Mouse (Mus musculus): ENCODE results near the gene Iqschfp. TPM values are rescaled to one million over a fixed set of nuclear protein-coding genes. Genes with fewer than 3 reads are reported as not detected.

Gene Iqschfp
- polyA plus RNA-seq, 1 experiment from 2014 or later = not detected

GRCm38 (mm10) chr3:67884335-67884734 is 7.7 kb upstream of the Iqschfp start:
- Histone ChIP-seq H3K9me3 (ENCODE audit: low read length) (no peaks in the 10 kb centered on the region), H3K4me1 (ENCODE audit: insufficient read depth) (no peaks in the 10 kb centered on the region), H3K4me3 (ENCODE audit: low read depth, low read length) (no peak overlapping the region), H3K27ac (ENCODE audit: low read depth) (no peak overlapping the region), H3K36me3 (replicated peaks; ENCODE audit: insufficient read depth, low read length) (no peaks in the 10 kb centered on the region), H3K27me3 (ENCODE audit: insufficient read depth, low read length) (no peaks in the 10 kb centered on the region), H3K4me2 (ENCODE audit: low read depth, low read length) (no peak overlapping the region), H3K9ac (replicated peaks) (no peak overlapping the region)
- no peak for DNase-seq
- ATAC-seq = no peak
- TF ChIP-seq CTCF (IDR thresholded peaks at IDR 0.05; ENCODE audit: low read depth) (no peak), EP300 (IDR thresholded peaks at IDR 0.05; ENCODE audit: low read depth) (no peak)
- WGBS (ENCODE audit: insufficient replicate concordance) = 76% methylated on average over 3 of the region's 3 CpGs

- no peak overlapping the region for H3K9ac ChIP-seq (replicated peaks)
- no peak overlapping the region for H3K4me2 ChIP-seq (ENCODE audit: low read depth, low read length)
- H3K4me1 ChIP-seq (ENCODE audit: insufficient read depth) = no peaks in the 10 kb centered on the region
- TF ChIP-seq EP300 (IDR thresholded peaks at IDR 0.05; ENCODE audit: low read depth) = no peak
- TF ChIP-seq CTCF (IDR thresholded peaks at IDR 0.05; ENCODE audit: low read depth) = no peak
- H3K9me3 ChIP-seq (ENCODE audit: low read length) = no peaks in the 10 kb centered on the region
- H3K36me3 ChIP-seq (replicated peaks; ENCODE audit: insufficient read depth, low read length) = no peaks in the 10 kb centered on the region
- no peak for ATAC-seq
- WGBS (ENCODE audit: insufficient replicate concordance) = 66% methylated on average over 1 of the region's 1 CpGs
- no peak overlapping the region for H3K27ac ChIP-seq (ENCODE audit: low read depth)
- H3K4me3 ChIP-seq (ENCODE audit: low read depth, low read length) = no peak overlapping the region
- no peak for DNase-seq
- H3K27me3 ChIP-seq (ENCODE audit: insufficient read depth, low read length) = no peaks in the 10 kb centered on the region
These were observed 5.9 kb upstream of the Iqschfp start for GRCm38 (mm10) chr3:67886176-67886575.

- no peak overlapping the region for H3K4me2 ChIP-seq (ENCODE audit: low read depth, low read length)
- H3K36me3 ChIP-seq (replicated peaks; ENCODE audit: insufficient read depth, low read length) = no peaks in the 10 kb centered on the region
- H3K9me3 ChIP-seq (ENCODE audit: low read length) = no peaks in the 10 kb centered on the region
- no peak for TF ChIP-seq EP300 (IDR thresholded peaks at IDR 0.05; ENCODE audit: low read depth)
- no peak for TF ChIP-seq CTCF (IDR thresholded peaks at IDR 0.05; ENCODE audit: low read depth)
- no peak overlapping the region for H3K9ac ChIP-seq (replicated peaks)
- H3K27ac ChIP-seq (ENCODE audit: low read depth) = no peak overlapping the region
- no peak for ATAC-seq
- no peaks in the 10 kb centered on the region for H3K4me1 ChIP-seq (ENCODE audit: insufficient read depth)
- H3K4me3 ChIP-seq (ENCODE audit: low read depth, low read length) = no peak overlapping the region
- no peaks in the 10 kb centered on the region for H3K27me3 ChIP-seq (ENCODE audit: insufficient read depth, low read length)
- no peak for DNase-seq
These were observed 4.8 kb upstream of the Iqschfp start for GRCm38 (mm10) chr3:67887251-67887650.

GRCm38 (mm10) chr3:67892768-67893167 is 736 bp downstream of the Iqschfp start:
- Histone ChIP-seq H3K9me3 (ENCODE audit: low read length) (no peaks in the 10 kb centered on the region), H3K27ac (ENCODE audit: low read depth) (no peak overlapping the region), H3K4me1 (ENCODE audit: insufficient read depth) (no peaks in the 10 kb centered on the region), H3K4me2 (ENCODE audit: low read depth, low read length) (no peak overlapping the region), H3K27me3 (ENCODE audit: insufficient read depth, low read length) (no peaks in the 10 kb centered on the region), H3K9ac (replicated peaks) (no peak overlapping the region), H3K4me3 (ENCODE audit: low read depth, low read length) (no peak overlapping the region), H3K36me3 (replicated peaks; ENCODE audit: insufficient read depth, low read length) (no peaks in the 10 kb centered on the region)
- no peak for DNase-seq
- 74% methylated on average over 10 of the region's 10 CpGs for WGBS (ENCODE audit: insufficient replicate concordance)
- ATAC-seq = no peak
- TF ChIP-seq CTCF (IDR thresholded peaks at IDR 0.05; ENCODE audit: low read depth) (no peak), EP300 (IDR thresholded peaks at IDR 0.05; ENCODE audit: low read depth) (no peak)

DNA sequence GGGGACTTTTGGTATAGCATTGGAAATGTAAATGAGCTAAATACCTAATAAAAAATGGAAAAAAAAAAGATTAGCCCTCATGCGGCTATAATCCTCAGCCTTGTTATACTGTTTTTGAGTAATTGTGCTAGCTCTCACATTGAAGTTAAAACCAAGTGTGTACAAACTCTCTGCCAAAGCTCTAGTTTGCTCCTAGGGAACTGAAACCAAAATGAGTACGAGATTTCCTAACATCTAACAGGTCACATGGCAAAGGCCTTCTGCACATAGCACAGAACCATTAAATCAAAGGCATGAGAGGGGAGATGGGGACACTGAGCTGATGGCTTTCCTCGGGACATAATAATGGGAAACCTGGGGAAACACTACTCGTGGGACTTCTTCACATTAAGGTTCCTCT is 10.5 kb downstream of the Iqschfp start:
- WGBS (ENCODE audit: insufficient replicate concordance) = 61% methylated on average over 4 of the region's 4 CpGs
- H3K27me3 ChIP-seq (ENCODE audit: insufficient read depth, low read length) = no peaks in the 10 kb centered on the region
- no peak for ATAC-seq

DNA sequence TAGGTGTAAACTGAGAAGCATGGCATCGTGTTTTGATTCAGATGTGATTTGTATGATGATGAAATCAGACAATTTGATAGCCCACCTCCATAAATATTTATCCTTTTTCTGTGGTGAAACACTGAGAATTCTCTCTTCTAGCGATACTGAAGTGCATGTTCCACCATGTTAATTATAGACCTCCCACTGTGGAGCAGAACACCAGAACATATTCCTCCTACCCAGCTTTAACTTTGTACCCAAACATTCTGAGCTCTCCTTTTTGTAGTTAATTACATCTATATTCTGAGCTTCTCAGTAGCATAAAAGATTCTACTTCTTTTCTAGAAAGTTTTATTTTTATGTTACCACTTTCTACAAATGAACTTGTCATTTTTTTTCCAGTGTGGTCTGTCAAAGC is 16.6 kb downstream of the Iqschfp start:
- ATAC-seq (no peak), DNase-seq (no peak)
- H3K4me3 ChIP-seq (ENCODE audit: low read depth, low read length) = no peak overlapping the region
- no peaks in the 10 kb centered on the region for H3K36me3 ChIP-seq (replicated peaks; ENCODE audit: insufficient read depth, low read length)
- H3K4me2 ChIP-seq (ENCODE audit: low read depth, low read length) = no peak overlapping the region
- 66% methylated on average over 2 of the region's 2 CpGs for WGBS (ENCODE audit: insufficient replicate concordance)
- H3K9ac ChIP-seq (replicated peaks) = no peak overlapping the region
- H3K4me1 ChIP-seq (ENCODE audit: insufficient read depth) = no peaks in the 10 kb centered on the region
- no peak overlapping the region for H3K27ac ChIP-seq (ENCODE audit: low read depth)
- TF ChIP-seq EP300 (IDR thresholded peaks at IDR 0.05; ENCODE audit: low read depth) (no peak), CTCF (IDR thresholded peaks at IDR 0.05; ENCODE audit: low read depth) (no peak)
- no peaks in the 10 kb centered on the region for H3K27me3 ChIP-seq (ENCODE audit: insufficient read depth, low read length)
- no peaks in the 10 kb centered on the region for H3K9me3 ChIP-seq (ENCODE audit: low read length)

More for the DNA sequence above, 10.5 kb downstream of the Iqschfp start:
- no peak overlapping the region for H3K9ac ChIP-seq (replicated peaks)
- no peak overlapping the region for H3K27ac ChIP-seq (ENCODE audit: low read depth)
- no peak for TF ChIP-seq CTCF (IDR thresholded peaks at IDR 0.05; ENCODE audit: low read depth)
- no peak for TF ChIP-seq EP300 (IDR thresholded peaks at IDR 0.05; ENCODE audit: low read depth)
- no peaks in the 10 kb centered on the region for H3K36me3 ChIP-seq (replicated peaks; ENCODE audit: insufficient read depth, low read length)
- H3K4me1 ChIP-seq (ENCODE audit: insufficient read depth) = no peaks in the 10 kb centered on the region
- no peak for DNase-seq
- H3K4me3 ChIP-seq (ENCODE audit: low read depth, low read length) = no peak overlapping the region
- H3K4me2 ChIP-seq (ENCODE audit: low read depth, low read length) = no peak overlapping the region
- H3K9me3 ChIP-seq (ENCODE audit: low read length) = no peaks in the 10 kb centered on the region

DNA sequence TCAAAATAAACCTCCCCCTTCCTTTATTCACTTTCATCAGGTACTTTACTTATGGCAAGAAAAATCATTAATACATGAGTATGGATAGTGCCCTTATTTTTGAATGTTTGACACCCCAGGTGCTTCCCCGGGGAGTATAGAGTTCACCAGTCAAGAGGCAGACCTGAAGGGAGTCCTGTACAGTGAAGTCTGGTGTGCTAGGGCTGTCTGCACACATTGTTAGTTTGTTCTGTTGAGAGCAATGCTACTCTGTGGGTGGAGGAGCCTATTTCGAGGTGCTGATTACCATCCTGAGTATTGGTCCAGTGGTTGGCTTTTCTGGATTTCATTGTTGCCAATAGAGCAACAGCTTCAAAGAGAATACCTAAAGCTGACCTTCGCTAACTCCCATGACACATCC is 26.1 kb downstream of the Iqschfp start:
- ATAC-seq = no peak
- Histone ChIP-seq H3K9ac (replicated peaks) (no peak overlapping the region), H3K27me3 (ENCODE audit: insufficient read depth, low read length) (no peaks in the 10 kb centered on the region), H3K4me3 (ENCODE audit: low read depth, low read length) (no peak overlapping the region), H3K9me3 (ENCODE audit: low read length) (no peaks in the 10 kb centered on the region), H3K36me3 (replicated peaks; ENCODE audit: insufficient read depth, low read length) (no peaks in the 10 kb centered on the region), H3K4me2 (ENCODE audit: low read depth, low read length) (no peak overlapping the region), H3K27ac (ENCODE audit: low read depth) (no peak overlapping the region), H3K4me1 (ENCODE audit: insufficient read depth) (no peaks in the 10 kb centered on the region)
- no peak for DNase-seq
- TF ChIP-seq EP300 (IDR thresholded peaks at IDR 0.05; ENCODE audit: low read depth) = no peak
- TF ChIP-seq CTCF (IDR thresholded peaks at IDR 0.05; ENCODE audit: low read depth) = no peak
- WGBS (ENCODE audit: insufficient replicate concordance) = 66% methylated on average over 3 of the region's 3 CpGs

Data from liver, postnatal 0 days (tissue).